Mouse (Mus musculus): ENCODE results near the gene Aqp1. TPM values are rescaled to one million over a fixed set of nuclear protein-coding genes. Genes with fewer than 3 reads are reported as not detected.
A peak's percentile ranks its signal among the peaks of the same experiment; 100 is the strongest.

Aqp1 gene
- polyA plus RNA-seq, 1 experiment from 2014 or later: 123 TPM

DNA sequence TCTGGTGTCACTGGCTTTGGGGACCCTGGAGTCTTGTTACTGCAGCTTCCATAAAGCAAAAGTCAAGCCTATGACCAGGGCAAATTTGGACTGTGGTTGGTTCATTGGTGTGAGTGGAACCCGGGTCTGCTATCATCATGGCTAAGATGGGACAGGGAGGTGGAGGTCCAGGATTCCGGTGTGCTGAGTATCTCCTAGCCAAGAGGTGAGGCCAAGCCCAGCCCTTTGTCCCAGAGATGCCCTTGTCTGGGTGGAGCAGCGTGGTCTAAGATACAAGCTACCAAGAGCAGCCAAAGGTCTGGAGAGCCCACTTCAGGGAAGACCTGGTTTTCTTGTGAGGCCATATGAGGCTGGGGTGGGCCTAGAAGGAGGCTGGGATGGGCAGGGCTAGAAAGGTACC lies 17.6 kb upstream of the Aqp1 start:
- peaks cover 25% of the 10 kb centered on the region for H3K4me1 ChIP-seq
- H3K4me2 ChIP-seq (replicated peaks): no peak overlapping the region
- H3K4me3 ChIP-seq (replicated peaks): no peak overlapping the region
- H3K36me3 ChIP-seq: no peaks in the 10 kb centered on the region
- WGBS: 94% methylated on average over 3 of the region's 3 CpGs
- H3K9me3 ChIP-seq (replicated peaks): no peaks in the 10 kb centered on the region
- no peaks in the 10 kb centered on the region for H3K27me3 ChIP-seq
- H3K27ac ChIP-seq (replicated peaks): no peak overlapping the region
- ATAC-seq (ENCODE audit: insufficient number of reproducible peaks, low FRiP score, low TSS enrichment, low read depth): no peak
- H3K9ac ChIP-seq: no peak overlapping the region

DNA sequence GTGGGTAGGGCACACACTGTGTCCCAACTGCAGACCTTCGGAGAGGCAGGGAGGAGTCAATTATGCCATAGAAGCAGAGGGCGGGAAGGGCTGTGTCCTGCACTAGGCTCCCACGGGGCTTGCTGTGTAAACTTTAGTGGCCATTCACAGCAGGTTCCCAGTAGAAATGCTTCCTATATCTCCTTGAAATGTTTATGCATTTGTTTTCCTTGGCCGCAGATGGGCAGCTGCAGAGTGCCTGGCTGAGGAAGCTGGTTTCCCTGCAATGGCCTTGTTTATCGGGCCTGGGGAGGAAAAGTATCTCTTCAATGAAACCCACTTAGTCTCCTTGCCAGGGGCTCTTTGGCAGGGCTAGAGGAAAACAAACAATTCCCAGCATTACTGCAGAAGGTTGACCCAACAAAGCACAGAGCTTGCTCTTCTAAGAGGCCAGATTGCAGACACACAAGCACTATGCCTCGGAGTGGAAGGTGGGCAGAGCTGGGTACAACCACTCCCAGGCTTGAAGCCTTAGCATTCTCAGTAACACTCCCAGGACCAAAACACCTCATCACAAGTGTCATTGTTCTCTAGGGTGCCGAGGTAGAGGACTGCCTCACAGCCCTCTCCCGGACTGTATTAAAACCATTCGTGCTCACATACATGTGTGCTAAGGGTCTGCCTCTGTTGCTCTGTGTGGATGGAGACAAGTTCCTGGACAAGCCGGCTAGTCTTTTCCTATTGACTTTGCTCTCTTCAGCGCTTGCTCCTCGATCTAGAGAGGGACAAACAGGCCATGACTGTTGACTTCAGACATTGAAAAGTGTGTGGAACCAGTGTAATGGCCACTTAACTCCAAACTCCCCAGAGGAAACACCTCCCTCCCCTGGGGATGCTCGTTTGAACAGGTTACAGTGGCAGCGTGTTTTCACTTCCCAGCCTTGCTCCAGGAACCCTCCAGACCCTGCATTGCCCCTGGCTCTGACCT lies 16.4 kb upstream of the Aqp1 start:
- 52% methylated on average over 14 of the region's 14 CpGs for WGBS
- Histone ChIP-seq H3K36me3 (no peaks in the 10 kb centered on the region), H3K9me3 (replicated peaks) (no peaks in the 10 kb centered on the region), H3K27me3 (no peaks in the 10 kb centered on the region), H3K9ac (no peak overlapping the region), H3K4me3 (replicated peaks) (no peak overlapping the region), H3K4me1 (peaks cover 12% of the 10 kb centered on the region), H3K4me2 (replicated peaks) (no peak overlapping the region), H3K27ac (replicated peaks) (peak overlapping the region; percentile 44)
- ATAC-seq (ENCODE audit: insufficient number of reproducible peaks, low FRiP score, low TSS enrichment, low read depth): peak; percentile 56

DNA sequence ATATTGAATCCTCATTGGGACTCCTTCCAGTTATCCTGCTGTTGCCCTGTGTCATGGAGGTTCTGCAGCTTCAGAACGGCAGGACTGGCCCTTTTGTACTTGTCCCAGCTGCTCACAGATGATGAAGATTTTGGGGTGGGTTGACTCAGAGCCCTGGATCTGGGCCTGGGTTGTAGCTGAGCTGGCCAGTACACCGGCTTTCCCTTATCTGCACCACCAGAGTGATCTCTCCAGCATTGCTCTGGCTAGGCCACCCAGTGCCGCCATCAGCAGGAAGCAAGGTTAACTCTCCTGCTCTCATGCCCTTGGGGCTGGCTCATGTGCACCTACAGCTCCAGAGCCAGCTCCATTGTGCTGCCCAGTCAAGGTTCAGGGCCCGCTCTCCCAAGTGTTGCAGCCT lies 15.3 kb upstream of the Aqp1 start:
- Histone ChIP-seq H3K27ac (replicated peaks) (no peak overlapping the region), H3K9me3 (replicated peaks) (no peaks in the 10 kb centered on the region), H3K4me2 (replicated peaks) (no peak overlapping the region), H3K4me1 (peaks cover 11% of the 10 kb centered on the region; the same call in 1 of the 2 replicates), H3K36me3 (no peaks in the 10 kb centered on the region), H3K27me3 (no peaks in the 10 kb centered on the region), H3K4me3 (replicated peaks) (no peak overlapping the region), H3K9ac (no peak overlapping the region)
- no peak for ATAC-seq (ENCODE audit: insufficient number of reproducible peaks, low FRiP score, low TSS enrichment, low read depth)
- WGBS: 75% methylated on average over 4 of the region's 4 CpGs

- Histone ChIP-seq H3K27me3 (no peaks in the 10 kb centered on the region), H3K4me1 (peaks cover 11% of the 10 kb centered on the region; the same call in 1 of the 2 replicates), H3K4me3 (replicated peaks) (no peak overlapping the region), H3K9me3 (replicated peaks) (no peaks in the 10 kb centered on the region), H3K4me2 (replicated peaks) (no peak overlapping the region), H3K9ac (no peak overlapping the region), H3K36me3 (no peaks in the 10 kb centered on the region), H3K27ac (replicated peaks) (no peak overlapping the region)
- 71% methylated on average over 6 of the region's 6 CpGs for WGBS
- no peak for ATAC-seq (ENCODE audit: insufficient number of reproducible peaks, low FRiP score, low TSS enrichment, low read depth)
Measured at GRCm38 (mm10) chr6:55321518-55321917, 14.7 kb upstream of the Aqp1 start.

GRCm38 (mm10) chr6:55322980-55323379 lies 13.3 kb upstream of the Aqp1 start:
- Histone ChIP-seq H3K9me3 (replicated peaks) (no peaks in the 10 kb centered on the region), H3K27me3 (no peaks in the 10 kb centered on the region), H3K4me3 (replicated peaks) (no peak overlapping the region), H3K9ac (no peak overlapping the region), H3K36me3 (no peaks in the 10 kb centered on the region), H3K27ac (replicated peaks) (no peak overlapping the region), H3K4me1 (peaks cover 11% of the 10 kb centered on the region; the same call in 1 of the 2 replicates), H3K4me2 (replicated peaks) (no peak overlapping the region)
- ATAC-seq (ENCODE audit: insufficient number of reproducible peaks, low FRiP score, low TSS enrichment, low read depth): no peak
- WGBS: 94% methylated on average over 2 of the region's 2 CpGs

GRCm38 (mm10) chr6:55323908-55324634 lies 12.2 kb upstream of the Aqp1 start:
- no peak overlapping the region for H3K4me2 ChIP-seq (replicated peaks)
- no peaks in the 10 kb centered on the region for H3K27me3 ChIP-seq
- no peak overlapping the region for H3K27ac ChIP-seq (replicated peaks)
- no peak for ATAC-seq (ENCODE audit: insufficient number of reproducible peaks, low FRiP score, low TSS enrichment, low read depth)
- WGBS: 83% methylated on average over 17 of the region's 17 CpGs
- no peak overlapping the region for H3K9ac ChIP-seq
- no peaks in the 10 kb centered on the region for H3K36me3 ChIP-seq
- no peaks in the 10 kb centered on the region for H3K9me3 ChIP-seq (replicated peaks)
- H3K4me1 ChIP-seq: peaks cover 11% of the 10 kb centered on the region; the same call in 1 of the 2 replicates
- H3K4me3 ChIP-seq (replicated peaks): no peak overlapping the region

DNA sequence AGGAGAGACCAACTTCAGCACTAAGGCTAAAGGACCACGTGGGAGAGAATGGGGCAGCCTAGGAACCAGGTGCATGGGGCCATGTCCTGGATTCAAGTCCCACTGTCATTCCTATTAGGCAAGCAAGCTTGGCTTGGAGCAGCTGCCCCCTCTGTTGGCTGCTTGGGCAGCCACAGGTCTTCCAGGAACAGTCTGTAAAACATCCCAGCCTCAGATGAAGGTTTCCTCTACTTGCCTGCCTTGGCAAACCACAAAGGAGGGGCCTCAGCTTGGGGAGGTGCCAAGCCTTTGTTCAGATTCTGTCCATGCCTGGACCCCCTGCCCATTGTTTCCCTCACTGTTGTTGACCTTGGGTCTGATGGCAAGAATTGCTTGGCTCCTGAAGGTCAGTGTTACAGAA lies 11.4 kb upstream of the Aqp1 start:
- 75% methylated on average over 1 of the region's 1 CpGs for WGBS
- no peak overlapping the region for H3K4me2 ChIP-seq (replicated peaks)

GRCm38 (mm10) chr6:55326299-55326698 lies 9.9 kb upstream of the Aqp1 start:
- no peak overlapping the region for H3K4me3 ChIP-seq (replicated peaks)
- H3K4me2 ChIP-seq (replicated peaks): no peak overlapping the region
- H3K27me3 ChIP-seq: no peaks in the 10 kb centered on the region
- H3K36me3 ChIP-seq: no peaks in the 10 kb centered on the region
- no peak overlapping the region for H3K27ac ChIP-seq (replicated peaks)
- peaks cover 8% of the 10 kb centered on the region for H3K4me1 ChIP-seq
- 73% methylated on average over 4 of the region's 4 CpGs for WGBS
- no peak for ATAC-seq (ENCODE audit: insufficient number of reproducible peaks, low FRiP score, low TSS enrichment, low read depth)
- H3K9ac ChIP-seq: no peak overlapping the region
- H3K9me3 ChIP-seq (replicated peaks): no peaks in the 10 kb centered on the region

More for the DNA sequence above, 11.4 kb upstream of the Aqp1 start:
- no peak for ATAC-seq (ENCODE audit: insufficient number of reproducible peaks, low FRiP score, low TSS enrichment, low read depth)
- Histone ChIP-seq H3K4me1 (peaks cover 5% of the 10 kb centered on the region; the same call in 1 of the 2 replicates), H3K9ac (no peak overlapping the region), H3K4me3 (replicated peaks) (no peak overlapping the region), H3K27ac (replicated peaks) (no peak overlapping the region), H3K9me3 (replicated peaks) (no peaks in the 10 kb centered on the region), H3K27me3 (no peaks in the 10 kb centered on the region), H3K36me3 (no peaks in the 10 kb centered on the region)

DNA sequence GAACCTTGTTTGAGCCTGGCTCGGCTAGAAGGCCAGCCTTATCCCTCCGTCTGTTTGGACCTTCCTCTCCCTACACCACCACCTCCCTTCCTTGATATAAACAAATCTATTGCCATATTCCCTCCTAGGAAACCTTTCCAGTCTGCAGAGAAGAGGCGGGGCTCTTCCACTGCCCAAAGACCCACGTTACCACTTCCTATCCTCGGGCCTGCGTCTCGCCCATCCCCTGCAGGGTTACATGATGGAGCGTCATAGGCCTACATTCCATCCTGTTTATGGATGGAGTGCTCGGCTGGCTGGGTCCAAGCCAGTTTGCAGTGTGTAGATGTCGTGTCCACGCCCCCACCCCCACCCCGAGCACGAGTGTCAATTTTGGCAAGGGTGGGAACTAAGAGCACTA lies 8.9 kb upstream of the Aqp1 start:
- H3K4me3 ChIP-seq (replicated peaks): no peak overlapping the region
- WGBS: 76% methylated on average over 13 of the region's 13 CpGs
- no peak overlapping the region for H3K27ac ChIP-seq (replicated peaks)
- peaks cover 19% of the 10 kb centered on the region for H3K4me1 ChIP-seq
- H3K4me2 ChIP-seq (replicated peaks): no peak overlapping the region
- no peaks in the 10 kb centered on the region for H3K9me3 ChIP-seq (replicated peaks)
- H3K9ac ChIP-seq: no peak overlapping the region
- H3K36me3 ChIP-seq: no peaks in the 10 kb centered on the region
- H3K27me3 ChIP-seq: no peaks in the 10 kb centered on the region
- no peak for ATAC-seq (ENCODE audit: insufficient number of reproducible peaks, low FRiP score, low TSS enrichment, low read depth)

GRCm38 (mm10) chr6:55328179-55328578 lies 8.1 kb upstream of the Aqp1 start:
- no peaks in the 10 kb centered on the region for H3K36me3 ChIP-seq
- WGBS: 72% methylated on average over 4 of the region's 4 CpGs
- ATAC-seq (ENCODE audit: insufficient number of reproducible peaks, low FRiP score, low TSS enrichment, low read depth): no peak
- H3K27me3 ChIP-seq: no peaks in the 10 kb centered on the region
- no peaks in the 10 kb centered on the region for H3K9me3 ChIP-seq (replicated peaks)
- H3K4me3 ChIP-seq (replicated peaks): no peak overlapping the region
- H3K27ac ChIP-seq (replicated peaks): no peak overlapping the region
- peaks cover 27% of the 10 kb centered on the region for H3K4me1 ChIP-seq
- no peak overlapping the region for H3K4me2 ChIP-seq (replicated peaks)
- H3K9ac ChIP-seq: no peak overlapping the region

DNA sequence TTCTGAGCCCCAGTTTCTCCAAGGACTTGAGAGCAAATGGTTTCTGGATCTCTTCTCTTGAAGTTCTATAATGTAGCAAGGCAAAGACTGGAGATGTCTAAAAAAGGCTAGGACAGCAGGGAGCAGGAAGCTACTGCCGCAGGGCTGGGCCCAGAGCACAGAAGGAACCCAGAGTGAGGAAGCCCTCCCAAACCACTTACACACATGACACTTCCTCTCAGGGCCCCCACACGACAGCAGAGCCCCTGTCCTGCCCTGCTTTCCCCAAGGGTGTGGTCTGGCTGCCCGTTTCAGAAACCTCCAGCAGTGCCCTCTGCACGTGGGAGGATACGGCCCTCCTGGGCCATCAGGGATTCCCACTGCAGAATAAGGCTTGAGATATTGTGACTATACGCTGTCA lies 4.9 kb upstream of the Aqp1 start:
- H3K4me3 ChIP-seq (replicated peaks): no peak overlapping the region
- no peak overlapping the region for H3K4me2 ChIP-seq (replicated peaks)
- no peaks in the 10 kb centered on the region for H3K9me3 ChIP-seq (replicated peaks)
- H3K27me3 ChIP-seq: no peaks in the 10 kb centered on the region
- no peaks in the 10 kb centered on the region for H3K36me3 ChIP-seq
- no peak overlapping the region for H3K9ac ChIP-seq
- no peak for ATAC-seq (ENCODE audit: insufficient number of reproducible peaks, low FRiP score, low TSS enrichment, low read depth)
- 44% methylated on average over 6 of the region's 6 CpGs for WGBS
- H3K4me1 ChIP-seq: peaks cover 43% of the 10 kb centered on the region
- no peak overlapping the region; the same call in 1 of the 2 replicates for H3K27ac ChIP-seq (replicated peaks)
